Mouse (Mus musculus) hindbrain, embryonic 11.5 days (tissue): ENCODE results near the gene Kifap3. TPM values are rescaled to one million over a fixed set of nuclear protein-coding genes. Genes with fewer than 3 reads are reported as not detected.

Experiments
- polyA plus RNA-seq: library from polyadenylated mRNA; unstranded; fragments of >200 nt; fragmentation: Nextera tagmentation; extraction: Ambion mirVana; gene quantifications from 2 replicates; pipeline ENCODE4 v1.2.1, GENCODE M21; 2014

Gene Kifap3
- polyA plus RNA-seq, 1 experiment from 2014 or later, result 67.9 TPM

Other genes starting within 250 kb of the Kifap3 start
- gene Mettl11b, start 54.4 kb upstream of the Kifap3 start, polyA plus RNA-seq, result 0.40 and 1.5 TPM in 2 replicates
- gene Scyl3, start 149.5 kb downstream of the Kifap3 start, polyA plus RNA-seq, result 21.8 TPM in 2 replicates
- gene BC055324, start 215.2 kb downstream of the Kifap3 start, polyA plus RNA-seq, result 26.1 and 29.8 TPM in 2 replicates
- 8.2 and 11.2 TPM in 2 replicates for gene Mettl18, start 215.3 kb downstream of the Kifap3 start, polyA plus RNA-seq